Mouse (Mus musculus): Measurements from ENCODE around the gene Foxred1.

The Foxred1 gene

GRCm38 (mm10) chr9:35210542-35211474 lies at the start of gene Foxred1:
TSS of gene Foxred1 (minus strand) at chr9:35211055.
- DNase-seq (ENCODE audit: low read depth, low spot score) = peak; percentile 99

- DNase-seq (ENCODE audit: low read depth, low spot score) = no peak
Observed at GRCm38 (mm10) chr9:35257365-35257764, 46.5 kb upstream of the Foxred1 start.

- no peak for DNase-seq (ENCODE audit: low read depth, low spot score)
Observed at GRCm38 (mm10) chr9:35249476-35249875, 38.6 kb upstream of the Foxred1 start.

- no peak for DNase-seq (ENCODE audit: low read depth, low spot score)
Observed at GRCm38 (mm10) chr9:35247405-35247804, 36.5 kb upstream of the Foxred1 start.

GRCm38 (mm10) chr9:35239734-35240133 lies 28.9 kb upstream of the Foxred1 start:
- DNase-seq (ENCODE audit: low read depth, low spot score) = no peak

GRCm38 (mm10) chr9:35238915-35239571 lies 28.2 kb upstream of the Foxred1 start:
- DNase-seq (ENCODE audit: low read depth, low spot score) = no peak

- DNase-seq (ENCODE audit: low read depth, low spot score) = no peak
Observed at GRCm38 (mm10) chr9:35238371-35238770, 27.5 kb upstream of the Foxred1 start.

GRCm38 (mm10) chr9:35235996-35236395 lies 25.1 kb upstream of the Foxred1 start:
- DNase-seq (ENCODE audit: low read depth, low spot score) = no peak

- no peak for DNase-seq (ENCODE audit: low read depth, low spot score)
Observed at GRCm38 (mm10) chr9:35228671-35229070, 17.8 kb upstream of the Foxred1 start.

GRCm38 (mm10) chr9:35223466-35223865 lies 12.6 kb upstream of the Foxred1 start:
- DNase-seq (ENCODE audit: low read depth, low spot score) = no peak

GRCm38 (mm10) chr9:35217963-35218362 lies 7.1 kb upstream of the Foxred1 start:
- no peak for DNase-seq (ENCODE audit: low read depth, low spot score)

- no peak for DNase-seq (ENCODE audit: low read depth, low spot score)
Observed at GRCm38 (mm10) chr9:35211573-35212511, 987 bp upstream of the Foxred1 start.

- DNase-seq (ENCODE audit: low read depth, low spot score) = no peak
Observed at GRCm38 (mm10) chr9:35204421-35204820, 6.4 kb downstream of the Foxred1 start.

- no peak for DNase-seq (ENCODE audit: low read depth, low spot score)
Observed at GRCm38 (mm10) chr9:35203536-35203935, 7.3 kb downstream of the Foxred1 start.

- DNase-seq (ENCODE audit: low read depth, low spot score) = no peak
Observed at GRCm38 (mm10) chr9:35200529-35201060, 10.3 kb downstream of the Foxred1 start.

GRCm38 (mm10) chr9:35199772-35200471 lies 10.9 kb downstream of the Foxred1 start, which contains the start of the genes Srpr and Tirap:
TSS of gene Srpr (plus strand) at chr9:35200175.
TSS of gene Tirap (minus strand) at chr9:35200291.
- DNase-seq (ENCODE audit: low read depth, low spot score) = no peak

- DNase-seq (ENCODE audit: low read depth, low spot score) = no peak
Observed at GRCm38 (mm10) chr9:35198945-35199771, 11.7 kb downstream of the Foxred1 start.

GRCm38 (mm10) chr9:35198351-35198750 lies 12.5 kb downstream of the Foxred1 start:
- DNase-seq (ENCODE audit: low read depth, low spot score) = no peak

GRCm38 (mm10) chr9:35197625-35198024 lies 13.2 kb downstream of the Foxred1 start:
- no peak for DNase-seq (ENCODE audit: low read depth, low spot score)

- no peak for DNase-seq (ENCODE audit: low read depth, low spot score)
Observed at GRCm38 (mm10) chr9:35194048-35194447, 16.8 kb downstream of the Foxred1 start.
